Mouse (Mus musculus): ENCODE measurements around the gene Crtac1.

The Crtac1 gene

DNA sequence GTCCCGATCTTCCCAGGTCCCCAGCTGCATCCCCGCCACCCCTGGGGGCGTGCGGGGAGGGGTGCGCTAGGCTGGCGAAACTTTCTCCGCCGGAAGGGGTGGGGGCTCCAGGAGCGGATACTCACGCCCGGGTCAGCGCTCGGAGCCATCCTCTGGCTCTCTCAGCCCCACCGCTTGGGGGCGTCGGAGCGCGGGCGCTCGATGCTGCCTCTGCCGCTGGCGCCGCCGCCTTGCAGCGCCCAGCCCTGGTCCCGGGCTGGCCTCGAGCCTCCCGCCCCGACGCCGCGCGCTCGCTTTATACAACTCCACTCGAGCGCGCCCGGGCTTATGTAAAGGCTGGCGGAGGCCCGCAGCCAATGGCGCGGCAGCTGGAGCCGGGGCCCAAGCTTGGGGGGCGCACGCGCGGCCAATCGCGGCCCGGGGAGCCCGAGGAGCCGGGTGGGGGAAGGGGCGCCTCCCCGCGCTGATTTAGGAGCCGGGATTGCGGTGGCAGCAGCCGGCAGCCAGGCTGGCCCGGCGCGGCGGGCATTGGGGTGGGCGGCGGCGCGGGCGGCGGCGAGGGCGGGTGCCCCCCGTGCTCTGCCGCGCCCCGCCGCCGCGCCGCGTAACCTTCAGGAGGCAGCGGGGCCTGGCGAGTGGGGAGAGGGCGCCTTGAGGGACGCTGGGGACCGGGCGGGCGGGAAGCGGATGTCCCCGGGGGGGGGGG, at the start of gene Crtac1:
Gene Crtac1, minus strand, starts transcription at position 299 of the 706 bp plus-strand sequence.
- no peak for DNase-seq (ENCODE audit: low spot score)

DNA sequence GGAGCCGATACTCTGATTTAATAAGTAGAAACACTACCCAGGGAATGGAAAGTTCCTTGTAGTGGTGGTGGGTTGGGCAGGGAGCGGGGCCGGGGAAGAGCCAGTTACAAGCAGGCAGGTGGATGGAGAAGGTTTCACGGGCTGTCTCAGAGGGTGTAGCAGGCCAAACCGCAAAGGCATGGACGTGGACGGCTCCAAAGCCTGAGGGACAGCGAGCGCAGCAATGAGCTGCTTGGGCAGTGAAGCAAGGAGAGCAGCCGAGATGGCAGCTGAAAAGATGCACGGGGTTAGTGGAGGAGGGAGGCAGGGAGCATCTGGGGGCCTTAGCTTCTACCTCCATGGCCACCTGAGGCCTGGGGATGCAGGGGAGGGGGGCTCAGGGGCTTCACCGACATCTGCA, 46.7 kb upstream of the Crtac1 start:
- no peak for DNase-seq (ENCODE audit: low spot score)

DNA sequence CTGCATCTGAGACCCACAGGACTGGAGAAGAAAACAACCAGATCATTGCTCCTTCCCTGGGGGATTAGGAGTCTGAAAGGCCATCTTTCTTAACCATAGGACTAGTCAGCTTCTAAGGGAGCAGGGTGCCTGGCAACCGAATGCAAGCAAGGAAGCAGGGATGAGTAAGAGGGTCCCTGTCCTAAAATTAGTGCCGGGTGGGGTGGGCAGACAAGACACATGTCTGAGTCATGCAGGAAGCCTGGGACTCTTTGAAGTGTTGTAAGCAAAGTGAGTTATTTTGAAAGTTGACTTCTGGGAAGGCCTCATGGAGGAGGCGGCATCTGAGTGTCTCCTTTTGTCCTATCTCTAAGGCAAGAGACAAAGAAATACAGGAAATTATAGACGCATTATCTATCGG, 46.2 kb upstream of the Crtac1 start:
- DNase-seq (ENCODE audit: low spot score): no peak

DNA sequence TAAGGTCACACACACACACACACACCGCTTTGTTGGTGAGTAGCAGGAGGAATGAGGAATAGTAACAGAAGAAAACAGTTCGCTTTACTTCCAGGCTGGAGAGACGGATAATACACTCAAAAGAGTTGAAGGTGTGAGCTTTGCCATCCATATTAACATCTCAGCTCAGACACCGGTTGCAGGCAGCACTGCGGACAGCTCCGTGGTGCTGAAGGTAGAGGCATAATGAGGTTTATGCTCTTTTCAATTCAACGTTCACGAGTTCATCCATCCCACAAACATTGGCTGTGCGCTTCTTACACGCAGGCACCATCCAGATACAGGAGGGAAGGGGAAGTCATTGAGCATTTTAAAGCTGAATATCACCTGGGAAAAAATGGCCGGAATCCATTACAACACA, 41.2 kb upstream of the Crtac1 start:
- peak; percentile 32 for DNase-seq (ENCODE audit: low spot score)

DNA sequence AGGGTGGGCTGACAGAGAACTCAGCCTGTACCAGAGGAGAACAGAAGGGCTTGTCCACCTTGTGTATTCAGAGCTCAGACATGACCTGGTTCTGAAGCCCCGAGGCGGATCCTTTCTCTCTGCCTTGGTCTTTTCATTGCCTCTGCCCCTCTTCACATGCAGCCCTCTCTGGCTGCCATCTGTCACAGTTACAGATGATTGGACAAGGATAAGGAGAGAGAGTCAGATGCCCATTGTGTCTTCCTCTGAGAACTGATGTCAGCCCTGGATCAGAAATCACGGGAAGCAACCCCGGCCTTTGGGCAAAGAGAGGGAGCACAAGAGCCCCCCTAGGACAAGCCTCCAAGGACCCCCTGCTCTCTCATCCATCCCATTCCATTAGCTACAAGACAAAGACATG, 40.0 kb upstream of the Crtac1 start:
- no peak for DNase-seq (ENCODE audit: low spot score)

DNA sequence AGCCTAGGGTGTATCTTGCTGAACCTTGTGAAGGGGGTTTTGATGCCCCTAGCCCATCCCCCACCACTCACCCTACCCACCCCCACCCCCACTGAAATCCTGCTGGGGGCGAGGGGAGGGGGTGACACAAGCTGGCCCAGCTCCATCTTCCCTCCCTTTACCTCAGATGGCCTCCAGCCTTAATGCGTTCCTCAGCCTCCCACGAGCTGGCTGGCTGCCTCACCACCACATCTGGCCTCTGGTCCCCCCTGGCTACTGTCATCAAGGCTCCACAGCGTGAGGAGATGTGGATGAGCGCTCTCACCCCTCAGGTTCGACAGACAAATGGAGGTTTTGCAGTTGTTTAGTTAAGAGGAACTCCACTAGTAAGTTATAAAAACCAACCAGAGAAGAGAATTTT, 30.3 kb upstream of the Crtac1 start:
- DNase-seq (ENCODE audit: low spot score): no peak

DNA sequence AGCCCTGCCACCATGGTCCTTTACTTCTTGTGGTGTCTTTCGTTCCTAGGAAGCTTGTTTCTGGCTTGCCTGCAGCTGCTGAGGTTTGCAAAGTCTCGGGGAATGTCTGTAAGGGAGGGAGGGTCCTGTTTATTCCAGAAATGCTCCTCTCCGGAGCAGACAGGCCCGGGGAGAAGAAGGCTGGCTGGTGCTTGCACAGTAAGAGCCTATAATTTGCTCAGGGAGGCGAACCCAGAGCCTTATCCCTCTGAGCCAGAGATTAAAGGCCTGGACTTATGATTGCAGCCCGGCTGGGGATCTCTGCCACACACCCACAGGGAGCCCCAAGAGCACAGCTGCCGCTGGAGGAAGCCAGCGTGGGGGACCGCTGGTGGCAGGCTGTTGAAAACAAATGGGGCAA, 29.8 kb upstream of the Crtac1 start:
- DNase-seq (ENCODE audit: low spot score): no peak

DNA sequence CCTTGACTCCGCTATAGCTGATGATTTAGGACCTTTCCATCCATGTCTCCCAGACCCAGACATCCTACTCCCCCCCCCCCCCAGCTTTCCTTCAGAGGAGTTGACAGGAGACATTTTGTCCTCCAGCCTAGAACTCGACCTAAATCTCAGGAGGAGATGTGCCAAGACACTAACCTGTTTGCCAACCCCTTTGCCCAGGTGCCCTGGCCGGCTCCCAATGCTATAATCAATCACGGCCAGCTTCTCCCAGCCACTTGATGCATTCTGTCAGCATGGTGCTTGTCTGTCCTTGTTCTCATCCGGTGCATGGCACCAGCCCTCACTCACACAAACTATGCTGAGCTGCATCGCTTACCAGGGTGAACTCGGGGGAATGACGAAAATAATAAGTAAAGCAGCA, 27.9 kb upstream of the Crtac1 start:
- no peak for DNase-seq (ENCODE audit: low spot score)

DNA sequence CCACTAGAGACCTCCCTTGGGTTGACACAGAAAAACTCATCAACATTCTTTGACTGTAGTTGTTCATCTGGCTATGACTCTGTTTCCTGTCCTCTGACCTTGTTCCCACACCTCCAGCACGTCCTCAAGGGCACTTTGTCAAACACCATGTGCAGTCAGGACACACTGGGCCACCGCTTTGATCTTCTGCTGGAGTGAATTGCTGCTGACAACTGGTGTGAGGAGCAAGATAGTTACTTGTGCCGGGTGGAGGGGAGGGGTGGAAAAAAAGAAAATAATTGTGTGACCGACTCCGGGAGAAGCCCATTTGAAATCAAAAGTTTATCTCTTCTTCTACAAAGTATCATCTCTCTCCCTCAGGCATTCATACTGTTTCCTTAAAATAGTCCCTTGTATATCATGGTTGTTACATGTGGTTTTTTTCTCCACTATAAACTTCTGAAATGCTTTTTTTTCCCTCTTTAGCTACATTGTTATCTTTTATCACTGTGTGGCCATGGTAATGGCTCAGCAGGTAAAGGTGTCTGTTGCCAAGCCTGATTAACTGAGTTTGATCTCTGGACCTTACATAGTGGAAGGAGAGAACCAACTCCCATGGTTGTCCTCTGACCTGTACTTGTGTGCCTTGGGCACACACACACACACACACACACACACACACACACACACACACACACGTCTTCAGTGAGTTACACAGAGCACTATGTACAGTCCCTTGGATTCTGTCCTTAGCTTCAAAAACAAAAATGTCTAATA, 23.1 kb upstream of the Crtac1 start:
- DNase-seq (ENCODE audit: low spot score): no peak

DNA sequence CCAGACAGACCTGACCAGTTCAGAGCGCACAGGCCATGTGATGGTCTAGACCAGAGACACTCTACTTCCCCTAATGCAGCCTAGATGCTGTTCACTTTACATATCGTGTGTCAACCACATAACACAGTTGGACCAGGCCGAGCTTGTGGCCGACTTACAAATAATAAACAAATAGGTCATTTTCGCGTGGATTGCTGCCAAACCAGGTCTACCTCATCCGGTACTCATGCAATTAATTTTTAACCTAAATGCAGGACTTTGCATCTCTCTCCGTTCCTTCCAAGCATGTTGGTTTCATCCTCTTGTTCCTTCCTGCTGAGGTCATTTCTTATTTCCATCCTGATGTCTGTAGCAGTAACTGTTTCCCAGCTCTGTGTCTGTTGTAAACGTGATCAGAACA, 22.4 kb upstream of the Crtac1 start:
- no peak for DNase-seq (ENCODE audit: low spot score)

DNA sequence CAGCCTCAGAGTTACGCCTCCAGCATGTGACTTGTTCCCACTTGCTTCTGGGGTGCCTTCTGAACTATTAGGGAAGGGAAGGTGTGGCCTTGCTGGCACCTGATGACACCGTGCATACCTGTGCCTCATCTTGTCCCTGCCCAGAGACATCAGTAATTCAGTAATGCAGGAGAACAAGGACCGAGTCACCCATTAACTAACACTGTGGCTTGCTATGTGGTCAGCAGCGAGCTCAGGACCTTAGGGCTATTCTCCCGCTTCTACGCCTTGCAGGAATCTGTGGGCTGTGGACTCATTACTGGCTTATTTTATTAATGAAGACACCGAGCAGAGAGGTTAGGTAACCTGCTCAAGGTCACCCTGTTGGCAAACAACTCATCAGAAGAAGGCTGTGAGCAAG, 21.0 kb upstream of the Crtac1 start:
- no peak for DNase-seq (ENCODE audit: low spot score)

DNA sequence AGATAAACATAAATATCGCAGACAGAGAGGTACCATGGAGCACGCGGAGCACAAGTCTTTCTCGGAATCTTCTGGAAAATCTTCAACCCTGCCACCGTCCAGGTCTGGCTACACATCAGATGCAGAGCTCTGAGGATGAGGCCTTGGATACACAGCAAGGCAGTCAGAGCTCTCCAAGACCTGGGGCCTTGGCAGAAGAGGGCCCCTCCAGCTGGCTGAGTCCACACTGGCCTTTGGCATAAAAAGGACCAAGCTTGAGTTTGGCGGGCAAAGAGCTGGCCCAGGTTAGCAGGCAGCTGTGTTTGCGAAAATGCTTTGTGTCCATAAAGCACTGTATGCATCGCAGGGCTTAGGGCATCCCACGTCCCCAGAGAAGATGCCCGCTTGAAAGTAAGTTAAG, 17.0 kb upstream of the Crtac1 start:
- no peak for DNase-seq (ENCODE audit: low spot score)

DNA sequence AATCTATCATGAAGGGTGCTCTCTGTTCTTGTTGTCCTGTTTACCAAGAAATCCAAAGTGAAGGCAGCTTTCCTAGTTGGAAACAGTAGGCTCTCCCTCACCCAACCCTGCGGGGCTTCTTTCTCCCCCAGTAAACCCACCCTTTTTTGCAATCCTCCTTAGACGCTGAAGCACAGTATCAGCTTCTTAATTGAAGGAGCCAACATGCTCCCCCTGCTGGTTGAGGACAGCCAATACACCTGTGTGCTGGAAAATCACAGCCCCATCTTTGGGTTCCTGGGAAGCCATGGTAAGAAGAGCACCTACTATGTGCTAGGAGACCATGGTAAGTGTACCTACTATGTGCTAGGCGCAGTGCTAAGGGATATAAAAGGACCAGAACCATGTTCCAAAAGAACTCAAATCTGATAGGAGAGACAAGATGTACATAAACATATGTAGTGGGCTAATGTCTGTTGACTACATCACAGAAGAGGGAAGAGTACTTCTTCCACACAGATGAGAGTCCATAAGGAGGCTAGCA, 12.4 kb upstream of the Crtac1 start:
- DNase-seq (ENCODE audit: low spot score): peak; percentile 52

DNA sequence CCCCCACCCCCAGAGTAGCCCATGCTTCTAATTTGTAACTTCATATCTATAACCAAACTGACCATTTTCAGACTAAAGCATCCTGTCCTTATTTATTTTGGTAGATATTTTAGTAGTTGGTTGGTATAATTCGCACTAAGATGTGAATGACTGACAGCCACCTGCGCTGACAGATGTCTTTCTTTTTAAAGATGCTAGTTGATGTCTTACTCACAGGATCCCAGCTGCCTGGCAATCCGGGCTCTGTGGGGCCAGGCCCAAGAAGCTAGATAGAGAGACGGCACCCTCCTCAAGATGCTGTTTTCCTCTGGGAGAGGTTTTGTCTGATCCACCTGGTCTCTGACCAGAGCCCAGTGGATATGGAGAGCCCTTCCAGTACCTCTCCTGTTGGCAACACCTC, 11.7 kb upstream of the Crtac1 start:
- no peak for DNase-seq (ENCODE audit: low spot score)

DNA sequence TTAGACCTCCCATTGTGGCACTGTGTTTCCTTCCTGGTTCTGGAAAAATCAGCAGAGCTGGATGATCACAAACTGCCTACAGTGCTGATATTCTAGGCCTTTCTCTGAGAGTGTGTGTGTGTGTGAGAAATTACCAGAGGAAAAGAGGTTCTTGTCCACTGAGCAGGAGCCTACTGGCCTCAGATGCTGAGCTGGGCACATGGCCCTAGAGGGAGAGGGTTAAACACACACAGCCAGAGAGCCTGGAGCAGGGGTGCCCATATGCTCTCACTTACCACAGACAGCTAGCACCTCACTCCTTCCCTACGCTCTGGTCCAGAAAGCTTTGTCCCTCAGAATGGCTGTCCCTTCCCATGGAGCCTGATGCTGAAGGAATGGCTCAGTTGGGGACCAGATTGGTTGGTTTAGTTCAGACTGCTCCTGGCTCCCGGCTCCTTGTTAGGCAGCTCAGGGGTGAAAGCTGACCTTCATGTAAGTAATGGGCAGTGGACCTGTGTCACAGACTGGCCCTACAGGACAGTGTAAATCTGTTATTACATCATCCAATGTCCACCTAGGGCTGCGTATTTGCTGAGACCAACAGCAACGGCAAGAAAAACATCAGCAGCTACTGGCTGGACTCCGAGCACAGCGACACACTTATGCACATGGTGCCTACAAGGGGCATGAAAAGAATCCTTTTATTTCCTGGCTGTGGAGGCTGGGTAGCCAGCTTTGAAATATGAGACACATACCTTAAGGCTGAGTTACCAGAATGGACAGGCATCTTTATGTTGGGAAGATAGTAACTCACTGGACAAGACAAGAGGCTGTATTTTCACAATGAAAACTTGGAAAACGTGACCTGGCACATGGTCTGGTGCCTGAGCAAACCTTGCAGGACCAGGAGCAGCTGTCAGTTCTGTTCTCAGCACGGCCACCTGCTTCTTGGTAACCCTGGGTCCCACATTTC, 10.9 kb upstream of the Crtac1 start:
- DNase-seq (ENCODE audit: low spot score): no peak

DNA sequence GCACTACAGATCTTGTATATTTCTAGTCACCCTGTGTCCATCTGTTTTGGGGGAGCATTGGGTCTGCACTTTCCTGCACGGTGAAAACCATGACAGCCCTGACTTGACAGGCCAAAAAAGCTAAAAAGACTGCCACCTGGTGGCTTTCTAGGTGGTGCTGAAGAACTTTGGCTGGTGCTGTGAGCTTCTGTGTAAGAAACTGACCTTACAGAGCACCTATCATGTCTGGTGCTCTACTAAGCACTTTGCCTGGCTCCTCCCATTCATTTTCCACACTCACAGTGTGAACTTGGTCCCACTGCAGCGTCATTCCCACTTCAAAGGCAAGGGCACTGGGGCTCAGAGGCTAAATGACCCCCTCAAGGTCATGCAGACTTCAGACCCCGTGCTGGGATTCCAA, 8.5 kb upstream of the Crtac1 start:
- DNase-seq (ENCODE audit: low spot score): peak; percentile 9

DNA sequence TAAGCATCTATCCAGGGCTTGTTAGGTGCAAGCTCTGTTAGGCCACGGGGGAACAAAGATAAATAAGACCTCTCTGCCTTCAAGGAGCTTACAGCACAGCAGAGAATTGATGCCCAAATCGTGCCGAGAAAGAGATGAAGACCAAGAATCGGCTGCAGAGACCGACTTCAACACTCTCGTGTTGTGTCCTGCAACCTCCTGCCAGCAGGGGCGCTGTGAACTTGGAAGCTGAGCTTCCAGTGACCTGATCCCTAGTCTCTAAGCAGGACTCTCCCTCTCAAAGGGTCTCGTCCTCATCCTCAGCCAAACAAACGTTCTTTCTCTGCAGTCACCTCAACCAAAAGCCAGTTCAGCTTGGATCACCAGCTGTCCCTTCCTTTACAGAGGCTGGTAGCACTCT, 7.8 kb upstream of the Crtac1 start:
- DNase-seq (ENCODE audit: low spot score): no peak

DNA sequence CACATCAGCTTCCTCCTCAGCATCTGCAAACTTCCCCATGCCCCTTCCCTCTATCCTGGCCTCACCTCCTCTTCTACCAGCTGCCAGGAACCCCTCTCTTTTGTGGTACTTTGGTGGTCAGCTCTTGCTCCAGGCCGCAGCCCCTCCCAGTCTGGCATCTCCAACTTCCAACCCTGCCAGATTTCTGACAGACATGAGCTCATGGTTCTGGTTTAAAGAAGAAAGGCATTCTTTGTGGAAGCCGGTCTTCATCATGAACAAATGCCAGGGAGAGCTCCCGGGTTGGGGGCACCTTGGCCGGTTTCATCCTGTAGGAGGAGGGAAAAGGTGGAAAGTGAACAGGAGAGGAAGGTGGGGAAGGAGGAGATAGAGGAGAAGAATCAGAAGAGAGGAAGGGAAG, 4.0 kb upstream of the Crtac1 start:
- DNase-seq (ENCODE audit: low spot score): no peak

DNA sequence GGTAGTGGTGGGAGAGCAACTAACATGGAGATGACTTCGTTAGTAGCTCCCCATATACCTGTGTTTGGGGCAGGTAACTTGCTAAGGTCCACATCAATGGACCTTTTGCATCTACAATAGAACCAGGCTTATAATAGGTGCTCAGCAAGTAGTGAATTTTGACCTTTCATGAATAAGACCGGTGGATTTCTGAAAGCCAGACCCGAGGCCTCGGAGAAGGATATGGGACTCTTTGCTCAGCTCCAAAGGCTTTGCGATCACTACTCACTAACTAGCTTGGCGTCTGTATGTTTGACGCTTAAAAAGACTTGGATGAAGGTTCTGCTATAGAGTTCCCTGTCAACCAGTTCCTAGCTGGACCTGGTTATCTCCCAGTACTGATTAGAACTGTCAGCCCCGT, 1.2 kb upstream of the Crtac1 start:
- DNase-seq (ENCODE audit: low spot score): no peak

DNA sequence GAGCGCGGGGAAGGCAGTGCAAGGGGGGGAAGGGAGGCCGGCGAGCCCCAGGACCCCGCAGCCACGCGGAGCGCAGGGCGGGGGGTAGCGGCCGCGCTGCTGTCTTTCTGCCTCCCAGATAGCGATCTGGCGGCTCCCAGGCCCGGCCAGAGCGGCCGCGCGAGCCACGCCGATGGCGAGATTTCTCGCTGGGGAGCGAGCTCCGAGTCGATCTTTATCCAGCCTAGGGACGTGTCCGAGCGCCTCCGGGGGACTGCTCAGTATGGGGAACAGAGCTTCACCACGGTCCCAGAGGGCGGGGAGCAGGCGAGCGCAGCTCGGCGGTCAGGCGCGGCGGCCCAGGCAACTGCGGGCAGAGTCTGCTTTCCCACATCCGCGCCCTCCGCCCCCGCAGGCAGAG, 608 bp upstream of the Crtac1 start:
- DNase-seq (ENCODE audit: low spot score): no peak

DNA sequence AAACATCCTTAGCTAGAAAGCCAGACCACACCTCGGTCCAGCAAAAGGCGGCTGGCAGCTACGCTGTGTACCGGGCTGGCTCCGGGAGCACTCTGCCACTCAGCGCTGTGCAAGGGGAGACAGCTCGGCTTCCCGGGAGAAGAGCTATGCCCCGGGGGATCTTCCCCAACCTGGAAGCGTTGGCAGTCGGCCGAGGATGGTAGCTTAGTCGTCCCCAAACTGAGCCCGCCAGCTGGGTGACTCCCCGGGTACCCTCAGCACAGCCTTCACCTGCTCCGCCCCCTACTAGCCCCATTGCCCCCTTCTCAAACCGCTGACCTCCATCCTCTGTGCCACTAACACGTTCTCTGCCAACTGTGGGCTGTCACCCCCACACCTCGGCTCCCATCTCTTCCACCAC, 602 bp downstream of the Crtac1 start:
- no peak for DNase-seq (ENCODE audit: low spot score)

DNA sequence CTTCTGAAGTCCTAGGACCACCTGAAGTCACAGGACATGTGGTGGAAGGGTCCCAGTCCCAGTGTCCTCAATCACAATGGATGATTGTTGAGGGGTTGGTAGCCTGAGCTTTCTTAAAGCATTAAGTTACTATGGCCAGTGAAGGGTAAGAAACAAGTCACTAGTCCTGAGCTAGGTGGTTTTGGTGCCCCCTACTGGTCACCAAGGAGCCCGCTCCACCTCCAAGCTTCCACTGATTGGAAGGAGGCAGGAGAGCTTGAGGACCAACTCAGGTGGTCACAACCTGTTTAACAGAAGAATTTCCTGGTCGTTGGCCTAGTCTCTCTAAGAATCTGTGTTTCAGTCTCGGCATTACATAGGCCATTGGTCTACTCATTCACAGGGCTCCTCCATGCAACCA, 2.2 kb downstream of the Crtac1 start:
- peak; percentile 27 for DNase-seq (ENCODE audit: low spot score)

DNA sequence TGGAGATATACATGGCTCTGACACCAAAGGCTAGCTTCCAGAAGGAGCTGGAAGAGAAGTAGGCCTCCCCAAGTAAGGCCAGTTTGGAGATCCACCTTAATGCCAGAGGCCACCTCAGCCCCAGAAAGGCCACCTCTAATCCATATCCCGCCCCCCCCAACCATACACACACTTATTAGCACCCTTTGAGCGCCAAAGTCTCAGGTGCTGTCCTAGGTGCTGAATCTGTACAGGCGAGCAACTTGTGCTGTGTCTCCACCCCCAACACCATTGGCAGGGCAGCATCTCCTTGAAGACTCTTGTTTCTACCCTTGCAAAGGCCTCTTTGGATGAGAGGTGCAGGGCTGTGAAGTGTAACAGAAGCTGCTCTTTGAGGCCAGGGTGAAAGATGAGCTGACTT, 6.4 kb downstream of the Crtac1 start:
- DNase-seq (ENCODE audit: low spot score): peak; percentile 41
